Comparison of ENCODE assay signal across 8 mouse cellular contexts in the genomic region with DNA sequence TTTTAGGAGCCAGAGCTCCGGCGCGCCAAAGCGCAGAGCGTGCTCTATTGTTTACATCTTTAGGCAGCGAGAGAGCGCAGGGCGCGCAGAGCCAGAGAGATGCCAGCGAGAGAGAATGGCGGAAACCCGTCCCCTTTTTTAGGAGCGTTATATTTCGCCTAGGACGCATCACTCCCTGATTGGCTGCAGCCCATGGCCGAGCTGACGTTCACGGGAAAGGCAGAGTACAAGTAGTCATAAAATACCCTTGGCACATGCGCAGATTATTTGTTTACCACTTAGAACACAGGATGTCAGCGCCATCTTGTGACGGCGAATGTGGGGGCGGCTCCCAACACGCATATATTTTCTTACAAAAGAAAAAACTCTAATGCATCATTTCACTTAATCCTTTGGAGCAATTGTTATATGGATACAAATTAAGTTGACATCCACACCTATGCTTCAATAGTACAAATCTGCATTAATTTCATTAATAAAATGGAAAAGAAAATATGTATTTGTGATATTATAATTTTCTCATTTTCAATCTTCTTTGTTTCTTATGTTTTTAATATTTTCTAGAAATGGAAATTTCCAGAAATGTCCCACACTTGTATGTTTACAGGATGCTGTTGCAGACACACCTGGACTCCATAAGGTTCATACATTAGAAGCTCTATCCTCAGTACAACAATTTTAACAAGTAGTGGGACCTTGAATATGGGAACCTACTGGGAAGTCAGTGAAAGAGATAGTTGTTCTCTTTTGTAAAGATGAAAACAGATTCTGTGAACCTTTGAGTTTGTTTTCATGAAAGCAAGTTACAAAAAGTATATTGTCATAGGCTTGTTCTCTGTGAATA.
DNase-seq lines count a peak whose midpoint lies in the region; ATAC-seq and TF ChIP-seq lines count a peak whose summit lies in the region.
"Not testable (repeated sequence)": the region's sequence is repeated elsewhere in the genome, so short reads cannot be mapped to it uniquely, and the experiment has no call there.

No protein-coding gene starts in this region.

- not testable (repeated sequence) for H3K4me1 ChIP-seq in embryonic facial prominence, embryonic 13.5 days; forebrain, embryonic 15.5 days; heart, embryonic 15.5 days (replicated peaks); hindbrain, embryonic 15.5 days (replicated peaks); kidney, embryonic 15.5 days; lung, embryonic 14.5 days (ENCODE audit: insufficient read depth); midbrain, embryonic 15.5 days; olfactory bulb, adult 2 months (ENCODE audit: control insufficient read depth, insufficient read depth, low read length)

- H3K27me3 ChIP-seq in embryonic facial prominence, embryonic 13.5 days; forebrain, embryonic 15.5 days; heart, embryonic 15.5 days; hindbrain, embryonic 15.5 days; kidney, embryonic 15.5 days; lung, embryonic 14.5 days (ENCODE audit: insufficient read depth, low read length); midbrain, embryonic 15.5 days (replicated peaks): not testable (repeated sequence)

- WGBS in embryonic facial prominence, embryonic 13.5 days: 37% methylated on average over 18 of the region's 24 CpGs
- WGBS in forebrain, embryonic 15.5 days: 39% methylated on average over 19 of the region's 24 CpGs
- 49% methylated on average over 20 of the region's 24 CpGs for WGBS in heart, embryonic 15.5 days
- WGBS in hindbrain, embryonic 15.5 days: 43% methylated on average over 18 of the region's 24 CpGs
- 54% methylated on average over 19 of the region's 24 CpGs for WGBS in kidney, embryonic 15.5 days
- 55% methylated on average over 9 of the region's 24 CpGs for WGBS in lung, embryonic 14.5 days
- WGBS in midbrain, embryonic 15.5 days: 47% methylated on average over 21 of the region's 24 CpGs
- 37% methylated on average over 19 of the region's 24 CpGs for WGBS in olfactory bulb, adult 2 months

- H3K27ac ChIP-seq in embryonic facial prominence, embryonic 13.5 days; forebrain, embryonic 15.5 days (replicated peaks); heart, embryonic 15.5 days; hindbrain, embryonic 15.5 days (replicated peaks); kidney, embryonic 15.5 days; lung, embryonic 14.5 days (ENCODE audit: low read depth); midbrain, embryonic 15.5 days; olfactory bulb, adult 2 months (ENCODE audit: insufficient read depth, low read depth, low read length): not testable (repeated sequence)

- not testable (repeated sequence) for H3K9ac ChIP-seq in embryonic facial prominence, embryonic 13.5 days; heart, embryonic 15.5 days; hindbrain, embryonic 15.5 days; kidney, embryonic 15.5 days; lung, embryonic 14.5 days; midbrain, embryonic 15.5 days
- peak overlapping the region; percentile 16; the same call in 1 of the 2 replicates for H3K9ac ChIP-seq in forebrain, embryonic 15.5 days (replicated peaks)

- peak overlapping the region; percentile 29 for H3K4me3 ChIP-seq in embryonic facial prominence, embryonic 13.5 days
- peak overlapping the region; percentile 34 for H3K4me3 ChIP-seq in forebrain, embryonic 15.5 days
- H3K4me3 ChIP-seq in heart, embryonic 15.5 days: peak overlapping the region; percentile 33
- peak overlapping the region; percentile 33 for H3K4me3 ChIP-seq in hindbrain, embryonic 15.5 days
- H3K4me3 ChIP-seq in kidney, embryonic 15.5 days (replicated peaks): peak overlapping the region; percentile 21; the same call in 1 of the 2 replicates
- H3K4me3 ChIP-seq in lung, embryonic 14.5 days (ENCODE audit: low read depth, low read length): 0 out of 2 replicates have a peak overlapping the region, but pooled peaks have one; percentile 18
- H3K4me3 ChIP-seq in midbrain, embryonic 15.5 days: peak overlapping the region; percentile 32
- peak overlapping the region; percentile 32; the same call in 1 of the 2 replicates for H3K4me3 ChIP-seq in olfactory bulb, adult 2 months (ENCODE audit: insufficient read depth, low read depth, low read length)

- not testable (repeated sequence) for TF ChIP-seq CTCF in lung, embryonic 14.5 days (IDR thresholded peaks at IDR 0.05; ENCODE audit: low read depth); olfactory bulb, adult 2 months (IDR thresholded peaks at IDR 0.05; ENCODE audit: insufficient read depth, low read depth, low read length)

- H3K9me3 ChIP-seq in embryonic facial prominence, embryonic 13.5 days; forebrain, embryonic 15.5 days; heart, embryonic 15.5 days (replicated peaks); hindbrain, embryonic 15.5 days; kidney, embryonic 15.5 days (replicated peaks); lung, embryonic 14.5 days (ENCODE audit: low read depth, low read length); midbrain, embryonic 15.5 days: not testable (repeated sequence)

- TF ChIP-seq POLR2A in olfactory bulb, adult 2 months (IDR thresholded peaks at IDR 0.05; ENCODE audit: insufficient read depth, low read depth, low read length): not testable (repeated sequence)

- peak; percentile 6 for DNase-seq in lung, embryonic 14.5 days

- H3K4me2 ChIP-seq in embryonic facial prominence, embryonic 13.5 days: peak overlapping the region; percentile 41
- H3K4me2 ChIP-seq in forebrain, embryonic 15.5 days (replicated peaks): peak overlapping the region; percentile 32; the same call in 1 of the 2 replicates
- peak overlapping the region; percentile 45; the same call in 1 of the 2 replicates for H3K4me2 ChIP-seq in heart, embryonic 15.5 days
- peak overlapping the region; percentile 48 for H3K4me2 ChIP-seq in hindbrain, embryonic 15.5 days
- H3K4me2 ChIP-seq in kidney, embryonic 15.5 days: peak overlapping the region; percentile 42
- H3K4me2 ChIP-seq in lung, embryonic 14.5 days: peak overlapping the region; percentile 47; the same call in 1 of the 2 replicates
- peak overlapping the region; percentile 39 for H3K4me2 ChIP-seq in midbrain, embryonic 15.5 days

- not testable (repeated sequence) for H3K36me3 ChIP-seq in embryonic facial prominence, embryonic 13.5 days; forebrain, embryonic 15.5 days; heart, embryonic 15.5 days; hindbrain, embryonic 15.5 days; kidney, embryonic 15.5 days; lung, embryonic 14.5 days (ENCODE audit: insufficient read depth); midbrain, embryonic 15.5 days (replicated peaks)

- not testable (repeated sequence) for ATAC-seq in embryonic facial prominence, embryonic 13.5 days (ENCODE audit: insufficient number of reproducible peaks, insufficient read depth, low FRiP score, low TSS enrichment, low read depth); heart, embryonic 15.5 days (replicated peaks; ENCODE audit: insufficient number of reproducible peaks, insufficient read depth, low FRiP score, low read depth); hindbrain, embryonic 15.5 days (ENCODE audit: low FRiP score, low read depth); kidney, embryonic 15.5 days (replicated peaks; ENCODE audit: low FRiP score); lung, embryonic 14.5 days (ENCODE audit: insufficient read depth)
- peak; percentile 74 for ATAC-seq in forebrain, embryonic 15.5 days (replicated peaks)
- peak; percentile 71; the same call in 1 of the 2 replicates for ATAC-seq in midbrain, embryonic 15.5 days (replicated peaks)
